20 mouse cellular contexts compared by ENCODE assay signal in the genomic region with DNA sequence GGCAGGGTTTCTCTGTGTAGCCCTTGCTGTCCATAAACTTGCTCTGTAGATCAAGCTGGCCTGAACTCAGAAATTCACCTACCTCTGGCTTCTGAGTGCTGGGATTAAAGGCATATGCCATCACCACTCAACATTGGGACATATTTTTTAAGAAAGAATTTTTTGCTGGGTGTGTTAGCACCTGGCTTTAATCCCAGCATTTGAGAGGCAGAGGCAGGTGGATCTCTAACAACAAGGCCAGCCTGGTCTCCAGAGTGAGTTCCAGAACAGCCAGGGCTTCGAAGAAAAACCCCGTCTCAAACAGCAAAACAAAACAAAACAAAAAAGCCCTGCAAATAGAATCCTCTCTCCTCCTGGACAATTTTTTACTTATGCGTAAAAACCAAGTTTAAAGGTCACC.
"Had no signal": no experiment of that assay in that cellular context is flagged by ENCODE, and none has a peak within 500 bp of the region (broad histone marks: within the 10 kb centered on the region; RNA-seq: fewer than 3 reads in every experiment).

No protein-coding gene starts in this region.

- H3K9ac ChIP-seq: heart, embryonic 12.5 days; heart, embryonic 13.5 days; heart, embryonic 15.5 days; hindbrain, embryonic 12.5 days; hindbrain, embryonic 13.5 days; hindbrain, embryonic 14.5 days; hindbrain, embryonic 15.5 days; intestine, embryonic 15.5 days; kidney, embryonic 15.5 days had no signal

- H3K4me3 ChIP-seq: heart, embryonic 10.5 days; heart, embryonic 12.5 days; heart, embryonic 13.5 days; heart, embryonic 15.5 days; hindbrain, embryonic 10.5 days; hindbrain, embryonic 12.5 days; hindbrain, embryonic 13.5 days; hindbrain, embryonic 15.5 days; intestine, embryonic 15.5 days; kidney, embryonic 15.5 days; layer of hippocampus, adult 2 months; left cerebral cortex, adult 2 months had no signal

- H3K4me2 ChIP-seq: heart, embryonic 11.5 days; heart, embryonic 12.5 days; heart, embryonic 13.5 days; heart, embryonic 15.5 days; hindbrain, embryonic 12.5 days; hindbrain, embryonic 13.5 days; hindbrain, embryonic 14.5 days; hindbrain, embryonic 15.5 days; intestine, embryonic 15.5 days; kidney, embryonic 15.5 days had no signal

- H3K36me3 ChIP-seq: heart, embryonic 10.5 days; heart, embryonic 12.5 days; heart, embryonic 13.5 days; heart, embryonic 15.5 days; hindbrain, embryonic 10.5 days; hindbrain, embryonic 12.5 days; hindbrain, embryonic 13.5 days; hindbrain, embryonic 15.5 days; intestine, embryonic 15.5 days; kidney, embryonic 15.5 days had no signal

- ATAC-seq: hindbrain, embryonic 16.5 days; hindbrain, postnatal 0 days; inflammation-experienced regulatory T-cells, adult 6 months; intestine, embryonic 15.5 days; intestine, embryonic 16.5 days; intestine, postnatal 0 days had no signal

- H3K4me1 ChIP-seq: heart, embryonic 12.5 days; heart, embryonic 15.5 days; hindbrain, embryonic 12.5 days; hindbrain, embryonic 13.5 days had no signal

- H3K27ac ChIP-seq: heart, embryonic 10.5 days; heart, embryonic 13.5 days; heart, embryonic 15.5 days; hindbrain, embryonic 10.5 days; hindbrain, embryonic 12.5 days; hindbrain, embryonic 13.5 days; hindbrain, embryonic 14.5 days; hindbrain, embryonic 15.5 days; hindbrain, postnatal 0 days; intestine, embryonic 15.5 days; kidney, embryonic 15.5 days; kidney, postnatal 0 days; layer of hippocampus, adult 2 months; left cerebral cortex, adult 2 months had no signal

- H3K27me3 ChIP-seq: heart, embryonic 12.5 days; heart, embryonic 15.5 days; hindbrain, embryonic 12.5 days; intestine, embryonic 15.5 days; kidney, embryonic 15.5 days had no signal

- H3K9me3 ChIP-seq: heart, embryonic 10.5 days; heart, embryonic 15.5 days; hindbrain, embryonic 12.5 days; hindbrain, embryonic 13.5 days; hindbrain, embryonic 15.5 days had no signal
